Mouse (Mus musculus): Measurements from ENCODE around the gene Smco4. TPM values are rescaled to one million over a fixed set of nuclear protein-coding genes. Genes with fewer than 3 reads are reported as not detected.
"Not testable (repeated sequence)": the region's sequence is repeated elsewhere in the genome, so short reads cannot be mapped to it uniquely, and the experiment has no call there.

The Smco4 gene
- polyA plus RNA-seq (2012; ENCODE audit: insufficient read depth, insufficient read length, missing spikeins): 14.5 and 22.4 TPM in 2 replicates

DNA sequence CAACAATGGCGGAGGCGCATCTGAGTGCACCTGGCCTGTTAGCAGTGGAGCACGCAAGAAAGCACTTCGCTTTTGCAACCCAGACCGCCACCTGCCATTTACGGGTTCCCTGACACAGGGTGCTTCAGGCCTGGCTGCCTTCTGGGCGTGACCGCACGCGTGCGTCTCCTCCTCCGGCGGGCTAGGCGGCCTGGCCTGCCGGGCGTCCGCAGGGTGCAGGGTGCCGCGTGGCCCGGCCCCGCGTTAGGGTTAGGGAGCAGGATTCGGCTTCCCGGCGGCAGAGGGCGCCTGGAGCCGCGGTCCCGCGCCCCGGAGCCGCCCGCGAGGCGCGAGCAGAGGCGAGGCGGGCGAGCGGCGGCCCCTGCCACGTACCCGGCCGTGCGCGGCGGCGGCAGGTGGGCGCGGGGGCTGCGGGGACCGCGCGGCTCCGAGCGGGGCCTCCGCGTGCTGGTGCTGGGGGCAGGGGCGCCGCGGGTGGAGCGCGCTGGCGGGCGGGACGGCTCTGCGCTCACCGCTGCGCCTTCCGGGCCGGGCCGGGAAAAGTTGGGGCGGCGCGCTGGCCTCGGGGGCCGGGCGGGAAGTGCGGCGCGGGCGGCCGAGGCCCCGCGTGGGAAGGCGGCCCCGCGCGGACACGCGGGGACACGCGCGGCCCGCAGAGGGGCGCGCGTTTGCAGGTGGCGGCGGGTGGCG, at the start of gene Smco4:
TSS of gene Smco4 (plus strand) at position 198 of the 690 bp plus-strand sequence.
- Histone ChIP-seq H3K4me1 (ENCODE audit: control insufficient read depth, insufficient read depth, insufficient read length, low read length) (peaks cover 25% of the 10 kb centered on the region), H3K4me3 (ENCODE audit: insufficient read depth, low read depth, low read length) (peak within 1 kb of the TSS; percentile 90), H3K27ac (replicated peaks; ENCODE audit: low read depth, low read length) (peak within 1 kb of the TSS; percentile 96)

DNA sequence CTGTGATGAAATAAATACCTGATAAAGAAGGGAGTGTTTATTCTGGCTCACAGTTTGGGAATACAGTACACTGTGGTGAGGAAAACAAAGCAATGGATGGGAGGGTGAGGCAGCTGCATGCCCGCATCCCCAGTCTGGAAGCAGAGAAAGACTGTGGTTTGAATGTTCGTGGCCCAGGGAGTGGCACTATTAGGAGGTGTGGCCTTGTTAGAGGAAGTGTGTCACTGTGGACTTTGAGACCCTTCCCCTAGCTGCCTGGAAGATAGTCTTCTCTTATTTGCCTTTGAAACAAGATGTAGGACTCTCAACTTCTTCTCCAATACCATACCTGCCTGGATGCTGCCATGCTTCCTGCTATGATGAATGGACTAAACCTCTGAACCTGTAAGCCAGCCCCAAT, 45.8 kb upstream of the Smco4 start:
- no peak overlapping the region for H3K27ac ChIP-seq (replicated peaks; ENCODE audit: low read depth, low read length)
- no peak overlapping the region for H3K4me3 ChIP-seq (ENCODE audit: insufficient read depth, low read depth, low read length)
- H3K4me1 ChIP-seq (ENCODE audit: control insufficient read depth, insufficient read depth, insufficient read length, low read length): no peaks in the 10 kb centered on the region

DNA sequence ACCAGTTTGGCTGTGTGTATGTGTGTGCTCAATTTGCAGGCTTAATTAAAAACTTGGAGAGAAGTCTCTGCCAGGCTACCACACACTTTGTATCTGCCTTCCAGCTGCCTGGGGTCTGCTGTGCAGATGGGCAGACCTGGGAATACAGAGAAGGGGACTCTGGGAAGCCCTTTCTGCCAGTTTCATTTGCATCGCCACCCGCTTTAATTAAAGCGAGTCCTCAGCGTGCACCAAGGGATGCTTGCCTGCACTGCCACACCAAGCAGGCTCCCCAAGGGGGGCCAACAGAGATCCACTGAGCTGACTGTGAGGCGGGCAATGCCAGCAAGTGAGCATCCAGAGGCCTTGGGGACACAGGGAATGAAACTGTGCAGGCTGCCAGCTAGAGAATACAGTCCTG, 42.3 kb upstream of the Smco4 start:
- Histone ChIP-seq H3K27ac (replicated peaks; ENCODE audit: low read depth, low read length) (no peak overlapping the region), H3K4me3 (ENCODE audit: insufficient read depth, low read depth, low read length) (no peak overlapping the region), H3K4me1 (ENCODE audit: control insufficient read depth, insufficient read depth, insufficient read length, low read length) (no peaks in the 10 kb centered on the region)

DNA sequence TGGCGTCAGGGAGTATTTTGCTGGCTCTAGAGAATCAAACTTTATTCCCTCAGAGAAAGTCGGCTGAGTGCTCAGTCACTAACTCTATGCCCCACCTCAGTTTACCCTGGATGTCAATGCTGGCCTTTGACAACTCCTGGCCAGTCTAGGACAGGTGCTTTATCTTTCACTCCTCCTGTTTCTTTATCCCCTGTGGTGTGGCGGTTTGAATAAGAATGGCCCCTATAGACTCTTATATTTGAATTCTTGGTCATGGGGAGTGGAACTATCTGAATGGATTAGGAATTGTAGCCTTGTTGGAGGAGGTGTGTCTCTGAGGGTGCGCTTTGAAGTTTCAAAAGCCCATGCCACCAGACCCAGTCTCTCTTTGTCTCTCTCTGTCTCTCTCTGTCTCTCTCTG, 21.0 kb upstream of the Smco4 start:
- H3K4me3 ChIP-seq (ENCODE audit: insufficient read depth, low read depth, low read length): no peak overlapping the region
- no peak overlapping the region for H3K27ac ChIP-seq (replicated peaks; ENCODE audit: low read depth, low read length)
- H3K4me1 ChIP-seq (ENCODE audit: control insufficient read depth, insufficient read depth, insufficient read length, low read length): no peaks in the 10 kb centered on the region

DNA sequence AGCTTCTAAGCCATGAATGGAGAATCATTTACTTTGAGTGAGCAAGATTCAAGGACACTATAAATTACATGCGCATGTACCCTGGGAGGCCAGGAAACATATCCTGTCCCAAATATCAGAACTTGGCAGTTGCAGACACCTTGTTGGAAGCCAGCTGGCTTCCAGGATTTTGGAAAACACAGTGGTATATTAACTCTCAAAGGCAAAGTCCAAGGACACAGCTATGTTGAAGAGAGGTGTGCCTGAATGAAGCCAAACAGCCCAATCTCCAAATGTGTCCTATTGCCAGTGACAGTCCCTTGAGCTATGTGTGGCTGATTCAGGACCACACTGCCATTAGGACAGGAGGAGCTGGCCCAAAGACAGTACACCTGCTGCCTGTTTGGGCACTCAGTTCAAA, 20.0 kb upstream of the Smco4 start:
- no peak overlapping the region for H3K4me3 ChIP-seq (ENCODE audit: insufficient read depth, low read depth, low read length)
- H3K27ac ChIP-seq (replicated peaks; ENCODE audit: low read depth, low read length): peak overlapping the region; percentile 51; the same call in 1 of the 2 replicates

DNA sequence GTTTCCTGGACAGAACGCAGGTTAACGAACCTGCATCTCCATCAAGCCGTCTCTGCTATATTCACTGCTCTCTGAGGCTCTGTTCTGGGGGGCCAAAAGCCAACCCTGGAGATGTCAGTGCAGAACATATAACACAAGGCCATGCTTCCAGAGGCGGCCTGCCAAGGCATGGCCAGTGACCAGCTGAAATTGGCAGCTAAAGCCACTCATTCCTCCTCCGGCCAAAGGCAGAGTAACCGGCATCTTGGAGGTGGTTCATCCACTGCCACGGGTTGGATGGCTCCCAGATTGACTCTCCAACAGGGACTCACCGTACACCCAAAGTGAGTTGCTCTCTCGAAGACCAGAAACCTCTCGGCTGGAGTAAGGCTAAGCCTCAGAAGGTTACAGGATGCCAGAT, 15.7 kb upstream of the Smco4 start:
- Histone ChIP-seq H3K27ac (replicated peaks; ENCODE audit: low read depth, low read length) (no peak overlapping the region), H3K4me1 (ENCODE audit: control insufficient read depth, insufficient read depth, insufficient read length, low read length) (no peaks in the 10 kb centered on the region), H3K4me3 (ENCODE audit: insufficient read depth, low read depth, low read length) (no peak overlapping the region)

More for the DNA sequence above, 20.0 kb upstream of the Smco4 start:
- H3K4me1 ChIP-seq (ENCODE audit: control insufficient read depth, insufficient read depth, insufficient read length, low read length): no peaks in the 10 kb centered on the region

DNA sequence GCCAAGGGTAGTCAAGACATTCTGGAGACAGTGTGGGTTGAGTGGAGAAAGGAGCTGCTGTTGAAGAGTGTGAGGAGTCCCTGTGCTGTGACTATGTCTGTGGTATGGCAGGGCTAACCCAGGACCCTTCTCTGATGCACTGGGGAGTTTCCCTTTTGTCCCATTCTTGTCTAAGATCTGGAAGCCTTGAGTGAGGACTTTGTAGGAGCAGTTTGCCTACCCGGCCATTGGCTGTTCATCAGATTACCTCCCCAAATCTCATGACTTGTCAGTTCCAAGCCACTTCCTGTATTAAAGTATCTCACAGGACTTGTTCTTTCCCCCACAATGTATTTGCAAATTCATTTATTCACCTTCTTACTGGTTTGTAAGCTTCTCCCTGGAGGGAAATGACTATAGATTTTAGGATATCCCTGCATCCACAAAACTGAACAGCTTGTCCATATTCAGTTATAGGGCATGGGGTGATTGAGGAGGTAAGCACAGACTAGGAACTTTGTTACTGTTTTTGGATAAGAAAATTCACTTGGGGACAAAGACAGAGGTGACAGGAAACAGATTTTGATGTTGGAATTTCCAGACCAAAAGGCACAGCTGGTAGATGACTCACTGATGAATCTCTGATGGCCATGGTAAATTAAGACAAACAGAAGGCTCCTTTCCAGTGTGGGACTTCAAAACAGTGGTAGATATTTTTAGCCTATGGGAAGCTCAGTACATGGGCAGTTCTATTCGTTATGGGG, 5.4 kb upstream of the Smco4 start:
- H3K27ac ChIP-seq (replicated peaks; ENCODE audit: low read depth, low read length): peak overlapping the region; percentile 99
- H3K4me3 ChIP-seq (ENCODE audit: insufficient read depth, low read depth, low read length): peak overlapping the region; percentile 41
- peaks cover 19% of the 10 kb centered on the region for H3K4me1 ChIP-seq (ENCODE audit: control insufficient read depth, insufficient read depth, insufficient read length, low read length)

DNA sequence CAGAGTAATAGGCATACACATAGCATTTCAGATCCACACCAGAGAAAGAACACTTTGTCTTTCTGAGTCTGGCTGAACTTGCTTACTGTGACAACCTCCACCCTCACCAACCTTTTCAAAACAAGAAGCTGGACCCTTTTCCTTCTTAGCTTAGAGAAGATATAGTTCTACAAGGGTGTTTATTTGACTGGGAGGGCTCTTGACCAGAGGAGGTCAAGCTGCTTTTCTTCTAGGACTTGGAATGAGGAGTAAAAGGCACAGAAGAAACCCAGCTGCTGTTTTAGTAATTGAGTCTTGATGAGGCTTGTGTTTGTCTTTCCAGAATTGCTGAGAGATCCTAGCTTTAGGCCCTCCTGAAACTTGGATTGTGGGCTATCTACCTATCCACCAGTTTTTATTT, 3.9 kb upstream of the Smco4 start:
- Histone ChIP-seq H3K27ac (replicated peaks; ENCODE audit: low read depth, low read length) (peak overlapping the region; percentile 96), H3K4me3 (ENCODE audit: insufficient read depth, low read depth, low read length) (peak overlapping the region; percentile 35), H3K4me1 (ENCODE audit: control insufficient read depth, insufficient read depth, insufficient read length, low read length) (peaks cover 19% of the 10 kb centered on the region)

DNA sequence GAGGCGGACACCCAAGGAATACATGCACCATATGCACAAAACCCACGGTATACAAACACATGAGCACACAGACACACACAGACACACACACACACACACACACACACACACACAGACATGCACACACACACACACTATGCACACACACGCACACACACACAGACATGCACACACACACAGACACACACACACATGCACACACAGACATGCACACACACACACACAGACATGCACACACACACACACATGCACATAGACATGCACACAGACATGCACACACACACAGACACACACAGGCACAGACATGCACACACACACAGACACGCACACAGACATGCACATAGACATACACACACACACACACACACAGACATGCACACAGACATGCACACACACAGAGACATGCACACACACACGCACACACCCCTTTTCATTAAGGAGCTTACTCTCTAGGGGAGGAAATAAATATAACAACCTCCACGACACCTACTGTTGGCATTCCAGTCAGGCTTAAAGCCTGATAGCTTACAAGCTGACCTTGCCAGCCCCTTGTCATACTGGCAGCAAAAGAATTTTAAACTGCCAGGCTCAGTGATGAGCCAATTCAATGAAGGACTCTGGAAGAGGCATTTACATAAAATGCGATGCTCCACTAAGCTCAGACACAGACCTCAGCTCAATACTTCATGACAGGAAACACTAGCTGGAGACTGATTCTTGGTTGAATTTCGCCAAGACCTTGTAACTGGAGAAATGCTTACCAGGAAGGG, 2.7 kb upstream of the Smco4 start:
- Histone ChIP-seq H3K27ac (replicated peaks; ENCODE audit: low read depth, low read length) (peak overlapping the region; percentile 96), H3K4me3 (ENCODE audit: insufficient read depth, low read depth, low read length) (0 out of 2 replicates have a peak overlapping the region, but pooled peaks have one; percentile 2), H3K4me1 (ENCODE audit: control insufficient read depth, insufficient read depth, insufficient read length, low read length) (peaks cover 19% of the 10 kb centered on the region)

DNA sequence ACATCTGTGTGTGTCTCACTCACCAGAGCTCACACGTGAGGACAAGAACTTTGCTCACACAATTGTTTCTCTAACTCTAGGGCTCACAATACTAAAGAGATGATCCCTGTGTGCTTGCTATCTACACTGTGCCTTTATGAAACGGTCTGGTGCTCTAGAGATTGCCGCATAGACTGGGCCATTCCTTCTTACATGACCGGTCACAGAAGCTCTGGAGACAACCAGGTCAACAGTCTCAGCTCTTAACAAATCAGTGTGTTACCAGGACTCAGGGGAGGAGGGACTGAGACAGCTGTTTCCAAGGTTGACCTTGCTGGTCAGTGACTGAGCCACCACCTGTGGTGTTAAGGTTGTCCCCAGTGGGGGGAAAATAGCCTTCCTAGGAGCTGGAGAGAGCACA, 1.5 kb upstream of the Smco4 start:
- peak overlapping the region; percentile 96 for H3K27ac ChIP-seq (replicated peaks; ENCODE audit: low read depth, low read length)
- peaks cover 21% of the 10 kb centered on the region for H3K4me1 ChIP-seq (ENCODE audit: control insufficient read depth, insufficient read depth, insufficient read length, low read length)
- H3K4me3 ChIP-seq (ENCODE audit: insufficient read depth, low read depth, low read length): no peak overlapping the region

DNA sequence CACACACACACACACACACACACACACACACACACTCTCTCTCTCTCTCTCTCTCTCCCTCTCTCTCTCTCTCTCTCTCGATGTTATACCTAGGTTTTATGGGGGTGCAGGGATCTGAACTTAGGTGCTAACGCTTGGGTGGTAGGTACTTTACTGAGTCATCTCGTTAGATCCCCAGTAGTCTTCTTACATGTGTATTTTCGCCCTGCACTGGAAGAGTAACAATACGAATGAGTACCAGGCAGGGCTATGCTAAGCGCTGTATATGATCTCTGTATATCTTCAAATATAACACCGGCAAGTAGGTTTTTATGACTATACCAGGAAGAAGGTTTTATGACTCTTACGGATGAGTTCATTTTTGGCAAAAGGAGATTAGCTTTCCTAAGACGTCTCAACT, 831 bp upstream of the Smco4 start:
- H3K4me3 ChIP-seq (ENCODE audit: insufficient read depth, low read depth, low read length): peak overlapping the region; percentile 20; the same call in 1 of the 2 replicates
- peaks cover 23% of the 10 kb centered on the region for H3K4me1 ChIP-seq (ENCODE audit: control insufficient read depth, insufficient read depth, insufficient read length, low read length)
- H3K27ac ChIP-seq (replicated peaks; ENCODE audit: low read depth, low read length): peak overlapping the region; percentile 96

DNA sequence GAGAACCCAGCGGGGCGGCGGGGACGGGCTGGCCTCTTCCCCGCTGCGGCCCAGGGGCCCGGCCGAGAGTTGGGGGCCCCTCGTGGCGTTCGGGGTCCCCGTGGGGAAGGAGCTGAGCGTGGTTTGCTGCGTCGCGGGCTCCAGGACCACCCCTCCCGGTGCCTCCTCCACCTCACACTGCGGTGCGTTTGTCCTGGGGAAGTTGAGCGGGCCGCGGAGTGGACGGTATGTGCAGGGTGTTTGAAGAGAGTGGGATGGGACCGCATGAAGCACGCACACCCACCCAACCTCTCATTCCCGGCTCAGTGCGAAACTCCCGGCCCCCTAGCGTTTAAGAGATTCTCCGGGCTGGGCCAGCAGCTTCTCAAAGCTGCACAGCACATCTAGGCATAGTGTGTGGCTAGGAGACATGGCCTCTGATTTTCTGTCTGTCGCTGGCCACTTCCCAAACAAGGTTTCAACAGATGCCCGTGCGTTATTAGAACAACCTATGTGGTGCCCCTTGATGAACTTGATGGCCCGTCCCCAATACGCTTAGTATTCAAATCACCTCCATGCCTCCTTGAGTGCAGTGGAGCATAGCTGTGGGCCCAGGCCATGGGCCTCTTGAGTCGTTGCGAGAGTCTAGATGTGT, 810 bp downstream of the Smco4 start:
- H3K27ac ChIP-seq (replicated peaks; ENCODE audit: low read depth, low read length): peak overlapping the region; percentile 87

DNA sequence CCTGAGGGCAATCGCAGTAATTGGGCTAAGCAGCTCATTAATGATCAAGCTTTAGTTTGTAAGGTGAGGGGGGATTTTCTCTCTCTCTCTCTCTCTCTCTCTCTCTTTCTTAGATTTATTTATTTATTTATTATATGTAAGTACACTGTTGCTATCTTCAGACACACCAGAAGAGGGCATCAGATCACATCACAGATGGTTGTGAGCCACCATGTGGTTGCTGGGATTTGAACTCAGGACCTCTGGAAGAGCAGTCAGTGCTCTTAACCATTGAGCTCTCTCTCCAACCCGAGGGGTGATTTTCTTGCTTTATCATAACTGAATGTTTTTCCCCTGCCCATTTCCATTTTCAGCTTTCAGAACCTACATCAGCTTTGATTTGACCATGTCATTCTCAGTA, 2.0 kb downstream of the Smco4 start:
- not testable (repeated sequence) for H3K27ac ChIP-seq (replicated peaks; ENCODE audit: low read depth, low read length)
- peak overlapping the region; percentile 90; the same call in 1 of the 2 replicates for H3K4me3 ChIP-seq (ENCODE audit: insufficient read depth, low read depth, low read length)
- peaks cover 35% of the 10 kb centered on the region for H3K4me1 ChIP-seq (ENCODE audit: control insufficient read depth, insufficient read depth, insufficient read length, low read length)

More for the DNA sequence above, 810 bp downstream of the Smco4 start:
- Histone ChIP-seq H3K4me3 (ENCODE audit: insufficient read depth, low read depth, low read length) (peak overlapping the region; percentile 90), H3K4me1 (ENCODE audit: control insufficient read depth, insufficient read depth, insufficient read length, low read length) (peaks cover 28% of the 10 kb centered on the region)

DNA sequence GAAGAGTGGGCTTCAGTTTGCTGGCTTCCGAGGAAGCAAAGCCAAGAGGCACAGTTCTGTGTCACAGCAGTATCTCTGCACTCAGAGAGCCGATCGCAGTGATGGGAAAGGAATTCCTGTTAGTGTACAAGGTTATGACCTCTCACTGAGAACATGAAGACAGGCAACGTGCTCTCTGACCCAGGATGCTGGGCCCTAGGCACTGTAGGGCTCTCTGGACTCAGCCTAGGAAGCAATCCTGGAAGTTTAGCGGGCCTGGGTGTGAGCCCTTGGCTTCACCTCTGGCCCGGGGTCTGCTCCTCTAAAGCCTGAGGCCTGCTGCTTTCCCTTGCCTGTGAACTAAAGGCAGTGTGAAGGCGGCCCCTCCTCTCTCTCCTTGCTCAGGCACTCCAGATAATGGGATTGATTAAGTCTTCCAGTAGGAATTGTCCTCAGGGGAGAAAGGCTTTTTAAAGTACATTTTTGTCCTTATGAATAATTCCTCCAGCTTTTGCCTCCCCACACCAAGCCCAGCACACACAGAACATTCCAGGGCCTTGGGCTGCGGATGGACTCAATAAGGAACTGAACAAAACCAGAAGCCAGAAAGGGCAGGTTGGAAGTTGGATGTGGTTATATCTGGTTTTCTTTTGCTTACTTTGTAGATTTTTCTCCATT, 2.8 kb downstream of the Smco4 start:
- peaks cover 33% of the 10 kb centered on the region for H3K4me1 ChIP-seq (ENCODE audit: control insufficient read depth, insufficient read depth, insufficient read length, low read length)
- H3K27ac ChIP-seq (replicated peaks; ENCODE audit: low read depth, low read length): peak overlapping the region; percentile 43
- H3K4me3 ChIP-seq (ENCODE audit: insufficient read depth, low read depth, low read length): peak overlapping the region; percentile 4; the same call in 1 of the 2 replicates
